Mouse (Mus musculus) cerebellum, adult 2 months (tissue): Measurements from ENCODE around the gene Olfr374.
"Not testable (repeated sequence)": the region's sequence is repeated elsewhere in the genome, so short reads cannot be mapped to it uniquely, and the experiment has no call there.

Source experiments
- CTCF ChIP-seq: fragments of 200-500 bp; IDR thresholded peaks from 2 replicates; pipeline ENCODE4 v1.5.1; 2011; ENCODE audit warnings: low read depth, mild to moderate bottlenecking, control low read depth, low read length, moderate library complexity, borderline replicate concordance; ENCODE audit not compliant: insufficient read depth
- POLR2A ChIP-seq: fragments of 200-500 bp; IDR thresholded peaks from 2 replicates; pipeline ENCODE4 v1.6.1; 2011; ENCODE audit warnings: low read length, control low read depth, borderline replicate concordance; ENCODE audit not compliant: insufficient read depth

- not testable (repeated sequence) for TF ChIP-seq CTCF, POLR2A
Measured at GRCm38 (mm10) chr8:72099377-72100103, 7.3 kb upstream of the Olfr374 start.
